Mouse (Mus musculus): ENCODE results near the gene Arhgap27. TPM values are rescaled to one million over a fixed set of nuclear protein-coding genes. Genes with fewer than 3 reads are reported as not detected.

Arhgap27 gene
- polyA plus RNA-seq, 1 experiment: 122 TPM

DNA sequence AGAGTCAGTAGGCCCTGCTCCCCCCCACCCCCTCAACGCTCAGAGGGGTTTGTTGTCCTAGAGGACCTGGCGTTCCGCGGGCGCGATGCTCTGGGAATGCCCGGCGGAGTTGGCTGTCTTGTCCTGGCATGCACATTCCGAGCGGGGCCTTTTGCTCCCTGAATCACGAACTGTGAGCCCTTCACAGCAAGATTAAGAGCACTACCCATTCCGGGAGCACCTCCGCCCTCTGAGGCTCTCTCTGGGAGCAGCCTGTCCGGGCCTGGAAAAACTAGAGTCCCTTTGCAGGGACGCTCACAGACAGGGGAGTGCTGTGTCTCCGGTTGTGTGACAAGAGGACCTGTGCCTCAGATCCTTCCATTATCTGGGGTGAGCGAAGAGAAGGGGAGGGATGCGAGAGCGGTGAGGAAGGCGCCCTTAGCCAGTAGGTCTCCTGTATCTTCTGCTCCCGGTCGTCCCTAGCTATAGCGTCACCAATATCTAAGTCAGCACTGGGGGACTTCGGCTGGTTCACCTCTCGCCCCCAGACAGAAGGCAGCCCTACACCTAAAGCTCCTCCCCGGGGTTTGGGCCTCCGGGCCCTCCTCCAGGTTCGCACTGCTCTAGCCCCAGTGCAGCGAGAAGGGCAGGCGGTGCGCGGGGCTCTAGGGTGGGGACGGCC, 841 bp downstream of the Arhgap27 start:
- Histone ChIP-seq H3K27ac (ENCODE audit: insufficient read depth, low read depth, low read length) (peak overlapping the region; percentile 45; the same call in 1 of the 2 replicates), H3K27me3 (ENCODE audit: control insufficient read depth, insufficient read depth, low read length) (no peaks in the 10 kb centered on the region), H3K4me1 (ENCODE audit: control insufficient read depth, insufficient read depth, insufficient read length, low read length) (peaks cover 26% of the 10 kb centered on the region), H3K4me3 (ENCODE audit: low read depth, low read length) (peak overlapping the region; percentile 66), H3K36me3 (ENCODE audit: control insufficient read depth, insufficient read depth, low read length) (peaks cover 19% of the 10 kb centered on the region)
- 2% methylated on average over 33 of the region's 33 CpGs for WGBS
- TF ChIP-seq CTCF (IDR thresholded peaks at IDR 0.05; ENCODE audit: extremely low read depth, insufficient read length, insufficient replicate concordance, low read depth, low read length) (no peak), POLR2A (IDR thresholded peaks at IDR 0.05; ENCODE audit: low read depth, low read length) (no peak)

DNA sequence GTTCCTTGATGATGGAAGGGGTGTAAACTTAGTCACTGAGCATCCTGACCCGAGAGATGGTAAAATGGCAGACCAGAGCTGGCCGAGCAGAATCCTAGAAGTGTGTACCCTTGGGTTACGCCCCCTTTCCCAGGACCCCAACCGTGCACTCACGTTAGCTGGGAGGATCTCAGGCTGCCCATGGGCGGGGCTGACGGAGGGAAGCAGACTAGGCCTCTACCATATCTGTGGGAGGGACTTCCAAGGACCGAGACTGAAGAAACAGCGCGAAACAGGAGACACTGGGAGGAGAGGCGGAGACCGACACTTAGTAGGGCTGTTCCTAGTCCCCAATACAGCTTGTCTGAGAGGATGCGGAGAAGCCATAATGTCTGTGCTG, 1.4 kb downstream of the Arhgap27 start:
- H3K4me1 ChIP-seq (ENCODE audit: control insufficient read depth, insufficient read depth, insufficient read length, low read length): peaks cover 30% of the 10 kb centered on the region

DNA sequence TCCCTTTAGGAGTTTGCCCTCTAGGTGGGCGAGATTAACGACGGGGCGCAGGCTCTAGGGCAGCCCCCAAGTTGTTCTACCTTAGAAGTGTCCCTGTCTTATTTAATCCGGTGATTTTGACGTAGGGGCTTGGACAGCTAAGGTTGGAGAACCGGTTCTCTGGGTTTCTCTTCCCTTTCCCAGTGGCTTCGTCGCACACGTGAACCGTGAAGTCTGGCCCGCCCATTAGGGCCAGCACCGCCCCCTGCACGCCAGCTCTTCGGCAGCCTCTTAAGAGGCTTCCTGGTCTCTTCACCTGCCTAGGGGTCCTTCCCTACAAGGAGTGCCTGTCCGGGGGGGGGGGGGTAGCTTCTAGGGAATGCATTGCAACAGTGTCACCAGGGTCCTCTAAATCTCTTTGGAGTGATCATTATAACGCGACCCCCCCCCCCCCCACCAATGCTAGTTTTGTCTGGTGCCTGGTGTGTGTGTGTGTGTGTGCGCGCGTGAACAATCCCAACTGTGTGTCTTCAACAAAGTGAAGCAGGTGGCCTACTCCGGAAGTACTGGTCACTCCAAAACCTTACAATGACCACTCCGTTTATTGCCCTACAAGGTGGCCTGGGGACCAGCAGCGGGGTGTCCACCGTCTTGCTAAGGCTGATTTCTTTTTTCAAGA, 2.0 kb downstream of the Arhgap27 start:
- Histone ChIP-seq H3K36me3 (ENCODE audit: control insufficient read depth, insufficient read depth, low read length) (peaks cover 8% of the 10 kb centered on the region), H3K27ac (ENCODE audit: insufficient read depth, low read depth, low read length) (peak overlapping the region; percentile 43), H3K27me3 (ENCODE audit: control insufficient read depth, insufficient read depth, low read length) (no peaks in the 10 kb centered on the region), H3K4me1 (ENCODE audit: control insufficient read depth, insufficient read depth, insufficient read length, low read length) (peaks cover 35% of the 10 kb centered on the region), H3K4me3 (ENCODE audit: low read depth, low read length) (peak overlapping the region; percentile 66)
- no peak for TF ChIP-seq CTCF (IDR thresholded peaks at IDR 0.05; ENCODE audit: extremely low read depth, insufficient read length, insufficient replicate concordance, low read depth, low read length)
- no peak for TF ChIP-seq POLR2A (IDR thresholded peaks at IDR 0.05; ENCODE audit: low read depth, low read length)
- 4% methylated on average over 25 of the region's 25 CpGs for WGBS

More for the DNA sequence above, 1.4 kb downstream of the Arhgap27 start:
- Histone ChIP-seq H3K4me3 (ENCODE audit: low read depth, low read length) (peak overlapping the region; percentile 66), H3K36me3 (ENCODE audit: control insufficient read depth, insufficient read depth, low read length) (peaks cover 13% of the 10 kb centered on the region), H3K27me3 (ENCODE audit: control insufficient read depth, insufficient read depth, low read length) (no peaks in the 10 kb centered on the region), H3K27ac (ENCODE audit: insufficient read depth, low read depth, low read length) (no peak overlapping the region)
- TF ChIP-seq CTCF (IDR thresholded peaks at IDR 0.05; ENCODE audit: extremely low read depth, insufficient read length, insufficient replicate concordance, low read depth, low read length) (no peak), POLR2A (IDR thresholded peaks at IDR 0.05; ENCODE audit: low read depth, low read length) (no peak; the same call in 1 of the 2 replicates)
- 9% methylated on average over 13 of the region's 13 CpGs for WGBS

DNA sequence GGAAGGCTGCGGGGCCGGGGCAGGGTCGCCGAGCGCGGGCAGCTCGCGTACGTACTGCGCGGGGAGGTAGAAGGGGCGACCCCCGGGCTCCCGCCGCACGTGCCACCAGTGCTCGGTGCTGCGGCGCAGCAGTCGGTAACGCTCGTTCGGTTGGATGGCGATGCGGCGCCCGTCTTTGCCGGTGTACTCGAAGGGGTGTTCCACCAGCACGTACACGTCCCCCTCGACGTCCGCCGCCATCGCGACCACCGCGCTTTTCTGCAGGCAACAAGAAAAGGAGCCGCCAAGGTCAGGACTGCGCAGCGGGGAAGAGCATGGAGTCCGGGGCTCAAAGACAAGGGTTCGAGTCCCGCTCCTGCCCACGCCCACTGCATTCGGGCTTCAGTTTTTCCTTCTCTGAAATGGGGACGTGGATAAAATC, 2.8 kb downstream of the Arhgap27 start:
- Histone ChIP-seq H3K27ac (ENCODE audit: insufficient read depth, low read depth, low read length) (no peak overlapping the region), H3K4me1 (ENCODE audit: control insufficient read depth, insufficient read depth, insufficient read length, low read length) (peaks cover 36% of the 10 kb centered on the region)
- 6% methylated on average over 48 of the region's 48 CpGs for WGBS

DNA sequence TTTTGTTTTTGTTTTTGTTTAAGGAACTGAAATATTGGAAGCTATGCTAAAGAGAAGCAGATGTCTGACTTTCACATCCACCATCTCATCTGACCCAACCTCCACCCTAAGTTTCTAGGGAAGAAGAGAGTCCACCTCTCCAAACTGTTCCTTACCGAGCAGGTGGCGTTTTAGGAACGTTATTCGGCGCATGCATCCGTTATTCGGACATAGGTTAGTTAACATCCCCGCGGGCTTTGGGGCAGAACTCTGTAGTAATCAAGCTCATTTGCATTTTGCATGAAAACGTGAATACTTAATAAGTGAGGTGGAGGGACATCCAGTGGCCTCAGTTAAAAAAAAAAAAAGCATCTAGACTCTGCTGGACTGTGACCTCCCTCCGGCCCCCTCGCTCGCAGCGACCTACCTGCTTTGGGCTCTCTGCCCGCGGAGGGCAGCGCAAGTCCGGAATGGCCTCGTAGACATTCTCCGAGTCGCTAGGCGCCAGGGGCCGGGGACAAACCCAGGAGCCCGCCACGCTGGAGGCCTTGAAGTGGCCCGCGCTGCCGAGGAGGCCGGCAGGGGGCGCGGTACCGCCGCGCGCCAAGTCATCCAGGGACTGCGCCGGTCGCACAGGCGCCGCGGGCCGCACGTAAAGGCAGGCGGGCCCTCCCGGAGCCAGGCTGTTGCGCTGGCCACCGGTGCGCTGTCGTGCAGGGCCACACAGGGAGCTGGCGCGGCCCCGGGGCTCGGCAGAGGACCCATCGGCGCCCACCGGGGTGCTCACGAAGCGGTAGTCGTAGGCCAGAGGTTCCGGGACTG, 3.5 kb downstream of the Arhgap27 start:
- H3K27me3 ChIP-seq (ENCODE audit: control insufficient read depth, insufficient read depth, low read length): no peaks in the 10 kb centered on the region
- 9% methylated on average over 60 of the region's 60 CpGs for WGBS
- H3K27ac ChIP-seq (ENCODE audit: insufficient read depth, low read depth, low read length): no peak overlapping the region
- peaks cover 36% of the 10 kb centered on the region for H3K4me1 ChIP-seq (ENCODE audit: control insufficient read depth, insufficient read depth, insufficient read length, low read length)
- peaks cover under 1% of the 10 kb centered on the region; the same call in 1 of the 2 replicates for H3K36me3 ChIP-seq (ENCODE audit: control insufficient read depth, insufficient read depth, low read length)
- peak; percentile 72 for TF ChIP-seq CTCF (IDR thresholded peaks at IDR 0.05; ENCODE audit: extremely low read depth, insufficient read length, insufficient replicate concordance, low read depth, low read length)
- TF ChIP-seq POLR2A (IDR thresholded peaks at IDR 0.05; ENCODE audit: low read depth, low read length): no peak
- peak overlapping the region; percentile 77 for H3K4me3 ChIP-seq (ENCODE audit: low read depth, low read length)

More for the DNA sequence above, 2.8 kb downstream of the Arhgap27 start:
- H3K36me3 ChIP-seq (ENCODE audit: control insufficient read depth, insufficient read depth, low read length): peaks cover 3% of the 10 kb centered on the region
- H3K27me3 ChIP-seq (ENCODE audit: control insufficient read depth, insufficient read depth, low read length): no peaks in the 10 kb centered on the region
- H3K4me3 ChIP-seq (ENCODE audit: low read depth, low read length): peak overlapping the region; percentile 77
- TF ChIP-seq POLR2A (IDR thresholded peaks at IDR 0.05; ENCODE audit: low read depth, low read length) (no peak), CTCF (IDR thresholded peaks at IDR 0.05; ENCODE audit: extremely low read depth, insufficient read length, insufficient replicate concordance, low read depth, low read length) (no peak)

DNA sequence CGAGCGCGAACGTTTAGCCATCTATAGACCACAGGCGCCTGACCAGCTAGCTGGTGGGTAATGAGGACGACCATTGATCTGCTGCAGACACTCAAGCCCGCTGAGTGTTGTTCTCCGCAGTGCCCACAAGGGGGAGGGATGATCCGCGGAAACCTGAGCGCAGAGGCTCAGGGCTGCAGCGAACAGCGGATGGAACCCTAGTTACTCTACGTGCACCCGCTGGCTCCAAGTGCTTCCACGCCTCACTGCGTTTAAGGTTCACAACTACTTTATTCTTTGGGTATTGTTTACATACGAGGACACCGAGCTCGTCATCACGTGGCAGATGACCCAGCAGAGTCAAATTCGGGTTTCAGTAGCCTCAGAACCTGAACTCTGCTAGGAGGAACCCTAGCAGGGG, 4.4 kb downstream of the Arhgap27 start:
- Histone ChIP-seq H3K27ac (ENCODE audit: insufficient read depth, low read depth, low read length) (peak overlapping the region; percentile 83), H3K36me3 (ENCODE audit: control insufficient read depth, insufficient read depth, low read length) (no peaks in the 10 kb centered on the region), H3K4me1 (ENCODE audit: control insufficient read depth, insufficient read depth, insufficient read length, low read length) (peaks cover 36% of the 10 kb centered on the region), H3K27me3 (ENCODE audit: control insufficient read depth, insufficient read depth, low read length) (no peaks in the 10 kb centered on the region), H3K4me3 (ENCODE audit: low read depth, low read length) (peak overlapping the region; percentile 25)
- WGBS: 6% methylated on average over 22 of the region's 22 CpGs
- TF ChIP-seq POLR2A (IDR thresholded peaks at IDR 0.05; ENCODE audit: low read depth, low read length): no peak
- TF ChIP-seq CTCF (IDR thresholded peaks at IDR 0.05; ENCODE audit: extremely low read depth, insufficient read length, insufficient replicate concordance, low read depth, low read length): peak; percentile 81

All from small intestine, adult 2 months (tissue).